Mouse (Mus musculus): ENCODE measurements around the gene Btg1.
A peak's percentile ranks its signal among the peaks of the same experiment; 100 is the strongest.

Gene Btg1

DNA sequence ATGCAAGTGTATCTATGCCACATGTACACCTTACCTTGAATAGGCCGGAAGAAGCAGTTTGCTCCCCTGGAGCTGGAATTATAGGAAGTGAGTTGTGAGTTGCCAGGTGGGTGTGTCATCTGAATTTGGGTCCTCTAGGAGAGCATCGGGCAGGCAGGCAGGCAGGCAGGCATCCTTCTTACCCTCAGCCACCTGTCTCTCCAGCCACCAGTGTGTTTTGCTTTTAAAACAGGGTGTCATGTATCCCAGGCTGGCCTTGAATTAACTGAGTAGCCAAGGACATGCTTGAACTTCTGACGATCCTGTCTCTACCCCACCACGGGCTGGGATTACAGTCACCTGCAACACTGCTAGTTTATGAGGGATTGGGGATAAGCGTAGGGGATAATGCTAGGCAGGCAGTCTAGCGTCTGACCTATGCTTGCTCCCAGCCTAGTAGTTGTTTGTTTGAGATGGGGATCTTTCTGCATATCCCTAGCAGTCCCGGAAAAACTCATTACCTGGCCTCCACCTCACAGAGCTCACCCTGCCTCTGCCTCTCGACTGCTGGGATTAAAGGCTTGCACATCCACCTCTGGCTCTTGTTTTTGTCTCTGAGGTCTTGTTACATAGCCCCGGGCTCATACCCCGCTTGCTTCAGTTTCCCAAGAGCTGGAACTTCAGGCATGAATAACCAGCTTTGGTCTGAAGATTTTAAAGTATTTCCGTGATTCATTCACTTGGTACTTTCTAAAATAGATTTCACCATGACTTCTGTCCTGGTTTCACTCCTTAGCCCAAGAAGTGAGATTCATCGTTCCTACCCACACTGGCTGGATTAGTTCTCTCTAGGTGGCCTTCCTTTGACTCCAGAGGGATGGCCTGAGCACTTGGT is 15.7 kb downstream of the Btg1 start:
- no peak for DNase-seq

DNA sequence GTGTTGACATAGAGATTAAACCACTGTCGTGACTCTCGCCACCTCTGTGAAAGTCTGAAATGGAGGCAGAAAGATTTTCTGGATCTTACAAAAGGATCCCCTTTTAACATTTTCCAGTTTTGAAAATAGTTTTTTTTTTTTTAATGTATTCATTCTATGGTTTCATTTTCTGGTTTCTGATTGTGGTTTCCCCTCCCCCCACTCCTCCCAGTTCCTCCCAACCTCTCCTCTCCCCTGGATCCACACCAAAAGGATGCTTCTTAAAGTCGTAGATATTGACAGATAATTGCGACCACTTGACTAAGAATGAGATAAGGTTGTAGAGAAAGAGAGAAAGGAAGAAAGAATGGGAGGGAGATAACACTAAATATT is 16.3 kb downstream of the Btg1 start:
- no peak for DNase-seq

DNA sequence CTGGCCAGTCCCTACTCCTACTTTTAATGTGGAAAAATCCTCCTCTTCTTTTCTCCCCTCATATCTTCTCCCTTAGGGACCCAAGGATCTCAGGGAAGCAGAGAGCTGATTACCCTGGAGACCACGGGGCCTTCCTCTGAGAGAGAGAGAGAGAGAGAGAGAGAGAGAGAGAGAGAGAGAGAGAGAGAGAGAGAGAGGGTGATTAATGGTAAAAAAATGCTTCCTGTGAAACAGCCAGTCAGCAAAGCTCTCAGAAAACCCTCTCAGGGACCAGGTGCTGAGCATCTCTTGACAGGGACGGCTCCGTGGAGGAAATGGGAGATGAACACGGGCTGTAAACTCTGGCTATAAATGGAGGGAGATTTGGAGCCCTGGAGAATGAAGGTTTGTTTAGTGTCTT is 18.7 kb downstream of the Btg1 start:
- DNase-seq: no peak

DNA sequence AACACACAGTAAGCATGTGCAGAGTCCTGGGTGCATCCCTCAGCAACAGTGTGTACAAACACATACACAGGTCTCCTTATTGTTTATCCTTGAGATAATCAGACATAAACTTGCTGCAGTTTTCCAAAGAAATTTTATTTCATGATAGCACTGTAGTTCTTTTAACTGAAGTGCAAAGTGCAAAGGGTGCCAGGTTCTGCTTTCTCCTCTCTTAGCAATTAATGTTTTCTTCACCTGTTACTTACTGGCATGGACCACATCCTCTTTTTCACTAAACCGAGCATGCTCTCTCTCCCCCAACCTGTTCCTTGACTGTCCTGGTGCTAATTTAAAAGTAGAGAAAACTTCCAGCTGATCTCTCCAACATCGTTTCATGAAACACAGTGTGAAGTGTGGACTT is 21.7 kb downstream of the Btg1 start:
- DNase-seq: no peak

DNA sequence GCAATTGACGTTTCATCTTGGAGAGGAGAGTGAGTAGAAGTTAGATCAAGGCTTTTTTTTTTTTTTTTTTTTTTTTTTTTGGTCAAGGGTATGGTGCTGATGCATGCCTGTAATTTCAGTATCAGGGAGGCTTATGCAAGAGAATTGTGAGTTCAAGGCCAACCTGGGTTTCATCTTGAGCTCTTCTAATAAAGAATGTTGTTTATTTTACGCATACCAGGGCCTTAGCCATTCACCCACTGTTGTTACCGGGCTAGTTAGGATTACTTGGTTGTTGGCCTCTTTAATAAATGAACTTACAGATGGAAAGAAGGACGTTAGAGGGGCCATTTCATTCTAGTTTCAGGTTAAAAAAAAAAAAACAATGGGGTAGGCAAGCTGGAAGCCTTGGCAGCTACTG is 25.2 kb downstream of the Btg1 start:
- no peak for DNase-seq

DNA sequence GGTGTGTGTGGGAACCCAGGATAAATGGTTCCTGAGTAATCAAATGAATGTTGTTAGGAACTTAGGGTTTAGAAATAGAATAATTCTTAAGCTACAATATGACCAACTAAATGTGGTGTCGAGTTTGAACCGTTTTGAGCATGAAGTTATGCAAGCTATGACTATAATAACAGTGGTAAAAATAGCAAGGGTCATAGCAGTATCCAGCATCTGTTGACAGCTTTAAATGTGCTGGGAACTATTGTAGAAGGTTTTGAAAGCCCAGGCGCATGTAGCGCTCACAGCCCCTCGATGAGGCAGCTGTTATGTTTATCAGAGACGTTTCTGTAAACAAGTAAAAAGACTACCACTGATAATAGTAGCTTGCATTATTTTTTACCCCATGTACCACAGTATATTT is 25.9 kb downstream of the Btg1 start:
- DNase-seq: no peak

DNA sequence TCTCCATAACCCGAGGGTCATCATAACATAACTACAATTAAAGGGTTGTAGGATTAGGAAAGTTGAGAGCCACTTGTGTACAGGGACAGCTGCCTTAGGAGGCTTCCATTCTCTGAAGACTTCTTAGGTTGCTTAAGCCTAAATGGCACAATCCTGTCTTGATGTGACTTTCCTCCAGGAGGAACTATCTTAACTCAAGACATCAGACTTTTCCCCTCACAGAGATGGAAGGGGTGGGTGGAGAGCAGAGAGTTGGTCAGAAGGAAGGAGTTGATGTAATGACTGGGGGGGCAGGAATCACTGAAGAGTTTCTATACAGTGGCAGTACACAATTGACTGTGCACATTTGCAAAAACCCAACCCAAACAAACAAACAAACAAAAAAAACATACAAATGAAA is 28.4 kb downstream of the Btg1 start:
- DNase-seq: no peak

DNA sequence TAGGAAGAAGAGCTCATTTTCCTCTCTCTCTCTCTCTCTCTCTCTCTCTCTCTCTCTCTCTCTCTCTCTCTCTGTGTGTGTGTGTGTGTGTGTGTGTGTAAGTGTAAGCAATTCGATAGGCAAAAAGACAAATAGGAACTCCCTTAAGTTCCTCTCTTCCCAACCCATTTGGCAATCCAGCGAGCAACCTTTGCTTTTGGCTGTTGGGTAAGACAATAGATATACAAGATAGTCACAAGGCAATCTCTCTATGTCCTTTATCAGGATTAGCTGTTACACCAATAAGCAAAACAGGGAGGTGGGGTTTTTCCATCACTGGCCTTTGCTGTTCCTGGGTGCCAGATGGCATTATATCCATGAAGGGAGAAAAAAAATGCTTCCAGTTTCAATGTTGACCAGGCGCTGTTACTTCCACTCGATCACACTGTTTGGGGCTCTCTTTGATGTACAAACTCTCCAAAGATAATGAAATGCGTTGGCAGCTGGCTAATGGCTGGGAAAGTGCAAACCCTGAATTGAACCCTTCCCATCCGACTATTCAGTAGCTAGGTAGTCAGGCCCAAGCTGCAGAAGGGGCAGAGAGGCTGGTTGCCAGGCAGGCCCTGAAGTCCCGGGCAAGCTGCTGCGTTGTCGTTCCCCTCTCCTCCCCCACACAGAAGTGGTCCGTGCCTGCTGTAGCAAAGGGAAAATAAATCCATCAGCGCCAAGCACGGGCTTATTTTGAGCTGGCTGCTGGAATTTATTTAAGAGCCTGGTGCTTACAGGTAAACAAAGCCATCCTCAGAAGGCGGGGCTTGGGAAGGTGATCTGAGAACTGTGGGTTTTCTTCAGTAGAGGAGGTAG is 29.4 kb downstream of the Btg1 start:
- DNase-seq: no peak

DNA sequence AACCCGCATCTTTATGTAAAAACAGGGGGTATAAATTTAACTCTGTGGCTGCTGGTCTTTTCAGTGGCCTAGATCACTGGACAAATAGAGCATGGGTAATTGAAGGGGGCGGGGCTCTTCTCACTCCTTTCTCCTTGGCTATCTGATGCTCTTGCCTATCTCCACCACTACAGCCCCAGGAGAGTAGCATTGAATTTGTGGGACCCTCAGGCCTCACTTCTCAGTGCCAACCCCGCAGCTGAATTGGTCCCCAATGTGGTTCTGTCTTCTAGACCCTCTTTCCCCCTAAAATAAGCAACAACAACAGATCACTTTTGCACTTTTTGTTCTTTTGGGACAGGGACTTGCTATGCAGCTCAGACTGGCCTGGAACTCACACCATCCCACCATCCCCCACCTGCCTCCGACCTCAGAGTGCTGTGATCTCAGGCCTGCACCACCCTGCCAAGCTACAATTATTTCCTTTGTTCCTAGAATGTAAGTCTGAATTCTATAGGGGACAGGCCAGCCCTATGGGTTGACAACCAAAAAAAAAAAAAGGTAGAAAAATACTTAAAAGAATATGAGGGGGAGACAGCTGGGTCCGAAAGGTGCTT is 30.2 kb downstream of the Btg1 start:
- DNase-seq: no peak

DNA sequence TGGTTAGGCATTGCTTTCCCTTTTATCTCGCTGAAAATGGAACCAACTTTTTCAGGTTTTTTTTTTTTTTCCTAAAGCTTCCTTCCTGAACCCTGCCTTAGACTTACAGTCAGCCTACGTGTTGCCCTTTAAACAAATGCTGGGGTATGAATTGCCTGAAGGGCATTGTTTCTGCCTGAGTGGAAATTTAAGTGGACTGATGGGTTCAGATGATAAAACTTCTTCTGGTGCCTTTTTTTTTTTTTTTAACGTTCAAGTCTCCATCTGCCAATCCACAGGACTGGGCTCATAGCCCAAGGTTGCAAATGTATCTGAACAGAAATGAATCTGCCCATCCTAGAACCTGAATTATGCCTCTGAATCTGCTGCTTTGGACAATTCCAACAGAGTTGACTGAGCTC is 31.4 kb downstream of the Btg1 start:
- no peak for DNase-seq

DNA sequence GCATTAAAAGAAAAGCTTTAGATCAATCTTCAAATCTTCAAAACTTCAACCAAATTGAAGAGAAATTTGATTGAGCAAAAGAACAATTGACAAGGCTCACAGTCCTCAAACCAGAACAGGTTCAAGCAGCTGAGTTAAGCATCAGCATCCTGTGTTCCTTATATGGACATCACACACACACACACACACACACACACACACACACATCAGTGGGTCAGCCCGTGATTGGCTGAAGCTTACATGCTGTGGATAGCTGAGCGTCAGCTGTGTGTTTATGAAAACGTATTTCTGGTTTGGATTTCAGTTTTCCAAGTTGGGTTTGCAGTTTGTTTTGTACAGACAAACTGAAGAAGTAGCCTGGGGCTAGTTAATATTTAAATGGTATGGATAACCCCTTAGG is 32.7 kb downstream of the Btg1 start:
- no peak for DNase-seq

DNA sequence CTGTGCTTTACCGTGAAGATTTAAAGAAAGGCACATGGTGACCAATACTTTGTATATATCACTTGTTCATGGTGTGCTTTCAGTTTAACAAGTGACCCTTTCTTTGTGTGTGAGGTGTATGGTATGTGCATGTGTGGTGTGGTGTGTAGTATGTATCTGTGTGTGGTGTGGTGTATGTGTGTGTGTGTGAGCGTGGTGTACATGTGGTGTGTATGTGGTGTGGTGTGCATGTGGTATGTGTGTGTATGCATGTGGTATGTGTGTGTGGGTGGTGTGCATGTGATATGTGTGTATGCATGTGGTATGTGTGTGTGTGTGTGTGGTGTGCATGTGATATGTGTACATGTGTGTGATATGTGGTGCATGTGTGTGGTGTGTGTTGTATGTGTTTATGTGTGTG is 35.6 kb downstream of the Btg1 start:
- DNase-seq: no peak

DNA sequence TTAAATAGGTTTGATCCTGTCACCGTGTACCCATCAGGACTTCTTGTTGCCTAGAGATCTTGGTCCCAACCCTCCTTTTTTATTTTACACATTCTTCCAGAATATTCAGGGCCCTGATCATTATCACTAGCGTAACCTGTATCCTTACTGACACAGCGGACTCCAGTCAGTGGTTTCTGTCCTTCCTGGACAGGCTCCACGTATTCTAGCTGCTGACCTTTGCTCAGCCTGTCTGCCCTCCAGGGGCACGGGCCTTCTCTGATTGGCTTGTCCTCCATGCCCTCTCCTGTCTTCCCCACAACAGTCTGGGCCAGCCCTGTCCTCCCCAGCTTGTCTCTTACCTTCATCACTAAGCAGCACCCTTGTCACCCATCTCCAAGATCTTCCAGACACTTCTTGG is 36.2 kb downstream of the Btg1 start:
- no peak for DNase-seq

DNA sequence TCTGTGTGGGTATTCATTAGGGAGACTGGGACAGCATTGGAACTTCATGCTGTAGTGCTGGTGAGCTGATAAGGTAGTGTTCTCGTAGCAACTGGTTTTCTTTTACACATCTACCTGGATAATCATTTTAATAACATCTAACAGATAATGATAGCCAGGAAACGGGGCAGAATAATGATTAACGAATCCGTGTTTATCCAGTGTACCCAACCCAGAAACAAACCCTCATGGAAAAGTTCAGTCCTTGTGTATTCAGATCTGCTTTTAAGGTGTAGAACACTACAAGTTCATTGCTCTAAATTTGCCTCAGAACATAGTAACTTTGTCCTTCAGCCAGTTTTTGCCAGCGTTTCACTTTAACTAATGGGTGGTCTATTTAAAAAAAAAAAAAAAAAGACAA is 37.3 kb downstream of the Btg1 start:
- DNase-seq: no peak

DNA sequence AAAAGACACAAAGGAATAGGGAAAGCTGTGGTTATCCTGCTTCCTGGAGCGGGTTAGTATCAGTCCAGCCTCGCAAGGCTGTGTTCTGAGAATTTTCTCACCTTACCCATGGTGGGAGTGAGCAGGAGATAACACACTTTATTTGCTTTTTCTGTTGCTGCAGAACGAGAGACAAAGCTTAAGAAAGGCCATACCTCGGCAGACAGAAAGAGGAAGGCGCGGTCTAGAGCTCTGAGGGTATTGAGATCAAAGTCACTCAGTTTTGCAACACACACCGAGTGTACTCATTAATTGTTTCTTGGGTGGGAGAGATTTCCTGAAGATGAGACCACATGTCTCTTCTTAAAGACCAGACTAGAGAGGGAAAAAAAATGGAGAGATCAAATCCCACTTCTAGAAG is 37.8 kb downstream of the Btg1 start:
- no peak for DNase-seq

DNA sequence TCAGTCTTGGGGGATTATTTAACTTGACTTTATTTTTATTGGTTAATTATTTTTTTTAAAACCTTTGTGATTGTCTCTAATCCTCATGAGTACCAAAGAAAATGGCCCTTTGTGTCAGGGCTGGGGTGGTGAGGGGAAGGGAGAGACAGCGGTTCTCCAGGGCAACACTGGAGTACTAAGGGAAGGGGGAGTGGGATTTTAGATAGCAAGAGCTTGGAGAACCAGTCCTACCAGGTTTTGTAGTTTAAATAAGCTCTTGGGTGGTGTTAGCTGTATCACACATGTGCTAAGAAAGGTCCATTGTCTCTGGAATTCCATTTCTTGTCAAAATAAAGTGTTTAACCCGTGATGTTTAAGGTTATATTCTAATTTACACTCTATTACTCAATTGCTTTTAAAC is 38.3 kb downstream of the Btg1 start:
- no peak for DNase-seq

DNA sequence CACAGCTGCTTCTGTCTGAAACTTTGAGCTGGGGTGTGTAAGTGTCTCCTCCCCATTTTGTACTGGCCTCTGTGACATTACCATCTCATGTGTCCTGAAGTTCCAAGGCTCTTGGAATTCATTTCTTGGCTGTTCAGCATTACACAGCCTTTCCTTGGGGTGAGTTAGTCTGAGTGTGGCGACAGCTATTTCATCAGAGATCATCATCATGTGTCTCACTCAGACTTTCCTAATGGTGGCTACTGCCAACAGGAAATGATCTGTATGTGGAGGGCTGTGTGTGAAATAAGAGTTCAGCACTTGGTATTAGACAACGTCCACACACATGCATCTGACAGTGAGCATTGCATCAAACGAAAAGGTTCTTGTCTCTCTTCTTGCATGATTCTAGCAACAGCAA is 39.4 kb downstream of the Btg1 start:
- no peak for DNase-seq

DNA sequence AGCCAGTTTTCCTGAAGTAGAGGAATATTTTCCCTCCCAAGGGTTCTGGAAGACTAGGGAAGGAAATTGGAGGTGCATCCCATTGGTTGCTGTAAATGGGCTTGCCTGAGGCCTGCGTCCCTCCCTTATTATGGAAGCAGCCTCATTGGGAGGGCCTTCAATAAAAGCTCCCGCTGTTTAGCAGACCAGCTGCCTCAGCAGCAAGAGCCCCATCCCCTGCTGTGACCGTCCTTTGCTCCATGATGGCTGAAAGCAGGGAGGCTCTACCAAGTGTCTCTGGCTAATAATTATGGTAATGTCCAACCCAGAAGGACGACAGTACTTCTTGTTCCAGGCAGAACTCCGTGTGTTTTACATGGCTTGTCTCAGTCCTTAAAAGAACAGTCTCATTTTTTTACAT is 42.1 kb downstream of the Btg1 start:
- no peak for DNase-seq

DNA sequence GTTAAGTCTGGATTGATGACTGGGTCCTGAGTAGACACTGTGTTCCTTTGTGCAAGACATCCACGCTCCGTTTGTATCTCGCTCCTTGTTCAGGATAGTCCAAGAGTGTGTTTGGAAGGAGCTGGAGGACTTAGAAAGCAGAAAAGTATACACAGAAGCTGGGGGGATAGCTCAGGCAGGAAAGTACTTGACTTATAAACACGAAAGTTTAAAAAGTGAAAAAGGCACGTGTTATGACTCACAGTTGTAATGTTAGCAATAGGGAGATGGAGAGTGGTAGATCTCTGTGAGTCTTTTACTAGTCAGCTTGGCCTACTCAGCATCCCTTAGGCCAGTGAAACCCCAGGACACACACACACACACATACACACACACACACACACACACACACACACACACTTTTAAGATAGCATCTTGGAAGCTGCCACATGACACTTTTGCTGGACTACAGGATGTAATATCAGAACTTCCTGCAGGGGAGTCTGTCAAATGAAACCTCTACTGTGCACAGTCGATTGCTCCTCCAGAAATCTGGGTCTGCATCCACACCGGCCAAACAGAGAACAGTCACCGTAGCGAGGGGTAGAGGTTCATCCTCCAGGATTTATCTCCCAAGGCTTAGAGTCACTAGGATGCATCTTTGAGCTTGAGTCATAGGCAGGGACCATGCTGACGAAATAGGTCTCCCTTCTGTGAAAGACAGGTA is 43.6 kb downstream of the Btg1 start:
- no peak for DNase-seq

DNA sequence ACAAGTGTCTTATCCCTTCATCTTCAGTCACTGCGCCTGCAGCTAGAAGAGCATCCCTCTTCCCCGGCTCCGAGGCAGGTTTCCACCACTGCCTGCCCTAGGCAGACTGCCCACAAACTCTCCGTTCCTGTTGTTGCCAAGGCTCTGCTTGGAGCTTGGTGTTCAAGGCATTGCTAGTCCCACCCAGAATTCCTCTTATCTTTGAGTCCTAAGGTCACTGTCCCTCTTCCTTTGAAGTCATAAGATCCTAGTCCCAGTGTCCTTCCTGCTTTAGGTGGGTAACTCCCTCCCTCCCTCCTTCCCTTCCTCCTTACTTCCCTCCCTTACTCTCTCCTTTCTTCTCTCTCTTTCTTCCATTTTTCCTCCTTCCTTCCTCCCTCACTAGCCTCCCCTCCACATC is 46.2 kb downstream of the Btg1 start:
- DNase-seq: no peak

DNA sequence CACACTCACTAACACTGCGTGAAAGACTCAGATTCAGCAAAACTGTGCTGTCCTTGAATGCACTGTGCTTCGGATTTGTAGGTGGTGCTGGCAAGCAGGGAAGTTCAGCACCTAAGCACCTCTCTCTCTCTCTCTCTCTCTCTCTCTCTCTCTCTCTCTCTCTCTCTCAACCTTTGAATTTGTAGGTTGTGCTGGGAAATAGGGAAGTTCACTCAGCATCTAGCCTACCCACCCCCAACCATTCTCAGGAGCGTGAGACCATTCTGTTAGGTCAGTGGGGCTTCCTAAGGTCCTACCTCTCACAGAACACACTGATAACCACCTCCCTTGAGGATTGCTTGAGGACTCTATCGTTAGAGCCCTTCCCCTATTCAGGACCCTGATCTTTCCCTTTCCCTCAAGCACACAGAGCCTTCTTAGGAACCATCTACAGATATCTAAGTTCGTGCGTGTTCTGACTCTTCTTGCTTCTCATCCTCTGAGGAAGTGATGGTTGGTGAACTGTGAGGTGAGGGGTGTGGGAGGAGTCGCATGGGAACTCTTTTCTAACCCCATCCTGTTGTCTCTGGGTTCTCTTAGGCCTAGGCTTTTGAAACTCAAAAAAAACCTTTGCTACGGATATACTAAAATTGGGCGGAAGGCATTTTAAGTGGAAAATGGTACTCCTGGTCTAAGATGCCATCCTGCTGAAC is 47.1 kb downstream of the Btg1 start:
- DNase-seq: peak in 1 of 2 experiments; percentile 56
